ENCODE assay signal across 13 mouse cellular contexts in genomic region chr10:67760424-67760823, GRCm38 (mm10).
A peak's percentile ranks its signal among the peaks of the same experiment; 100 is the strongest.
DNase-seq lines count a peak whose midpoint lies in the region; ATAC-seq lines count a peak whose summit lies in the region.
"Had no signal": no experiment of that assay in that cellular context is flagged by ENCODE, and none has a peak within 500 bp of the region (broad histone marks: within the 10 kb centered on the region; RNA-seq: fewer than 3 reads in every experiment).

No protein-coding gene starts in this region.

- H3K36me3 ChIP-seq in heart, embryonic 12.5 days, result no peaks in the 10 kb centered on the region
- H3K36me3 ChIP-seq: forebrain, embryonic 10.5 days; heart, embryonic 13.5 days; liver, embryonic 13.5 days had no signal

- DNase-seq in heart, adult 18-20 months, result peak; percentile 72 to 74
- peak; percentile 39 for DNase-seq in 3T3-L1 (ENCODE audit: low read depth, low spot score)
- DNase-seq in lung, postnatal 14 days, result peak; percentile 10
- DNase-seq in thymus, postnatal 4 days, result no peak
- no peak for DNase-seq in cerebellum, postnatal 25 days
- DNase-seq in thymus, adult 18-20 months, result no peak
- DNase-seq: liver, embryonic 13.5 days; midbrain, embryonic 14.5 days had no signal

- no peak for ATAC-seq in heart, embryonic 12.5 days (ENCODE audit: insufficient number of reproducible peaks, low FRiP score)
- peak; percentile 90 for ATAC-seq in common myeloid progenitor, adult 5-6 weeks (replicated peaks; ENCODE audit: low read depth, poor library complexity, severe bottlenecking)
- ATAC-seq: intestine, postnatal 0 days had no signal

- H3K4me3 ChIP-seq in heart, embryonic 12.5 days, result no peak overlapping the region
- H3K4me3 ChIP-seq: forebrain, embryonic 10.5 days; heart, embryonic 13.5 days; liver, embryonic 13.5 days had no signal

- H3K4me1 ChIP-seq in heart, embryonic 12.5 days (replicated peaks), result no peaks in the 10 kb centered on the region
- H3K4me1 ChIP-seq: forebrain, embryonic 10.5 days; heart, embryonic 13.5 days; liver, embryonic 13.5 days had no signal

- H3K9me3 ChIP-seq in heart, embryonic 12.5 days (replicated peaks), result no peaks in the 10 kb centered on the region; the same call in 1 of the 2 replicates
- H3K9me3 ChIP-seq: forebrain, embryonic 10.5 days; heart, embryonic 13.5 days; liver, embryonic 13.5 days had no signal

- no peak overlapping the region for H3K27ac ChIP-seq in heart, embryonic 12.5 days (ENCODE audit: poor library complexity, severe bottlenecking)
- H3K27ac ChIP-seq: forebrain, embryonic 10.5 days; heart, embryonic 13.5 days; liver, embryonic 13.5 days had no signal

- 69% methylated on average over 3 of the region's 3 CpGs for WGBS in heart, embryonic 12.5 days

- no peak overlapping the region for H3K4me2 ChIP-seq in heart, embryonic 12.5 days
- H3K4me2 ChIP-seq: heart, embryonic 13.5 days; liver, embryonic 13.5 days had no signal

- H3K27me3 ChIP-seq in heart, embryonic 12.5 days (replicated peaks), result no peaks in the 10 kb centered on the region
- H3K27me3 ChIP-seq: heart, embryonic 13.5 days; liver, embryonic 13.5 days had no signal

- no peak overlapping the region for H3K9ac ChIP-seq in heart, embryonic 12.5 days
- H3K9ac ChIP-seq: heart, embryonic 13.5 days; liver, embryonic 13.5 days had no signal

Comparison
In these comparisons a context has a peak if more than half of its experiments do, and no peak if none do; other contexts are left out.
1. DNase-seq: peak in heart, adult 18-20 months (2 of 2), 3T3-L1 (single experiment) and lung, postnatal 14 days (single experiment); none in thymus, postnatal 4 days (single experiment), cerebellum, postnatal 25 days (0 of 2) and thymus, adult 18-20 months (0 of 2).